Mouse (Mus musculus): ENCODE data around the gene Phf21a. TPM values are rescaled to one million over a fixed set of nuclear protein-coding genes. Genes with fewer than 3 reads are reported as not detected.
"Not testable (repeated sequence)": the region's sequence is repeated elsewhere in the genome, so short reads cannot be mapped to it uniquely, and the experiment has no call there.

Phf21a gene
- polyA plus RNA-seq, 1 experiment = 52.2 TPM

- H3K4me3 ChIP-seq (ENCODE audit: low read depth, low read length) = no peak overlapping the region
- H3K9ac ChIP-seq (ENCODE audit: low read depth, poor library complexity, severe bottlenecking) = no peak overlapping the region
- H3K27ac ChIP-seq (ENCODE audit: insufficient read depth, low read length) = no peak overlapping the region
- TF ChIP-seq CTCF (IDR thresholded peaks at IDR 0.05; ENCODE audit: low read depth, low read length) (no peak), EP300 (IDR thresholded peaks at IDR 0.05; ENCODE audit: insufficient read depth, low read depth, low read length) (no peak), POLR2A (IDR thresholded peaks at IDR 0.05; ENCODE audit: insufficient read depth, low read length) (no peak)
- H3K27me3 ChIP-seq (ENCODE audit: control insufficient read depth, insufficient read depth, low read length, poor library complexity, severe bottlenecking) = no peaks in the 10 kb centered on the region
- no peaks in the 10 kb centered on the region for H3K4me1 ChIP-seq (ENCODE audit: control insufficient read depth, insufficient read depth, low read length)
- H3K36me3 ChIP-seq (ENCODE audit: control insufficient read depth, insufficient read depth, low read length, poor library complexity, severe bottlenecking) = no peaks in the 10 kb centered on the region
- H3K9me3 ChIP-seq (replicated peaks; ENCODE audit: control insufficient read depth, insufficient read depth, low read length, poor library complexity, severe bottlenecking) = no peaks in the 10 kb centered on the region
Measured at GRCm38 (mm10) chr2:92085721-92086120, 7.2 kb upstream of the Phf21a start.

- Histone ChIP-seq H3K9me3 (replicated peaks; ENCODE audit: control insufficient read depth, insufficient read depth, low read length, poor library complexity, severe bottlenecking) (no peaks in the 10 kb centered on the region), H3K4me3 (ENCODE audit: low read depth, low read length) (no peak overlapping the region), H3K9ac (ENCODE audit: low read depth, poor library complexity, severe bottlenecking) (no peak overlapping the region), H3K27me3 (ENCODE audit: control insufficient read depth, insufficient read depth, low read length, poor library complexity, severe bottlenecking) (no peaks in the 10 kb centered on the region), H3K4me1 (ENCODE audit: control insufficient read depth, insufficient read depth, low read length) (no peaks in the 10 kb centered on the region), H3K27ac (ENCODE audit: insufficient read depth, low read length) (no peak overlapping the region), H3K36me3 (ENCODE audit: control insufficient read depth, insufficient read depth, low read length, poor library complexity, severe bottlenecking) (no peaks in the 10 kb centered on the region)
- TF ChIP-seq POLR2A (IDR thresholded peaks at IDR 0.05; ENCODE audit: insufficient read depth, low read length) = no peak
- TF ChIP-seq EP300 (IDR thresholded peaks at IDR 0.05; ENCODE audit: insufficient read depth, low read depth, low read length) = no peak
- no peak for TF ChIP-seq CTCF (IDR thresholded peaks at IDR 0.05; ENCODE audit: low read depth, low read length)
Measured at GRCm38 (mm10) chr2:92087065-92087464, 5.9 kb upstream of the Phf21a start.

- 0 out of 2 replicates have a peak, but pooled peaks cover 2% of the 10 kb centered on the region for H3K9me3 ChIP-seq (replicated peaks; ENCODE audit: control insufficient read depth, insufficient read depth, low read length, poor library complexity, severe bottlenecking)
- H3K4me1 ChIP-seq (ENCODE audit: control insufficient read depth, insufficient read depth, low read length) = no peaks in the 10 kb centered on the region
- no peak overlapping the region for H3K4me3 ChIP-seq (ENCODE audit: low read depth, low read length)
- no peaks in the 10 kb centered on the region for H3K36me3 ChIP-seq (ENCODE audit: control insufficient read depth, insufficient read depth, low read length, poor library complexity, severe bottlenecking)
- H3K27me3 ChIP-seq (ENCODE audit: control insufficient read depth, insufficient read depth, low read length, poor library complexity, severe bottlenecking) = no peaks in the 10 kb centered on the region; the same call in 1 of the 2 replicates
- no peak overlapping the region for H3K27ac ChIP-seq (ENCODE audit: insufficient read depth, low read length)
- TF ChIP-seq CTCF (IDR thresholded peaks at IDR 0.05; ENCODE audit: low read depth, low read length) (no peak), POLR2A (IDR thresholded peaks at IDR 0.05; ENCODE audit: insufficient read depth, low read length) (no peak), EP300 (IDR thresholded peaks at IDR 0.05; ENCODE audit: insufficient read depth, low read depth, low read length) (no peak)
- H3K9ac ChIP-seq (ENCODE audit: low read depth, poor library complexity, severe bottlenecking) = no peak overlapping the region
Measured at GRCm38 (mm10) chr2:92089782-92090181, 3.1 kb upstream of the Phf21a start.

GRCm38 (mm10) chr2:92093503-92093902 lies 586 bp downstream of the Phf21a start:
- H3K9me3 ChIP-seq (replicated peaks; ENCODE audit: control insufficient read depth, insufficient read depth, low read length, poor library complexity, severe bottlenecking); H3K4me1 ChIP-seq (ENCODE audit: control insufficient read depth, insufficient read depth, low read length); H3K4me3 ChIP-seq (ENCODE audit: low read depth, low read length); H3K27me3 ChIP-seq (ENCODE audit: control insufficient read depth, insufficient read depth, low read length, poor library complexity, severe bottlenecking); H3K9ac ChIP-seq (ENCODE audit: low read depth, poor library complexity, severe bottlenecking); H3K27ac ChIP-seq (ENCODE audit: insufficient read depth, low read length); H3K36me3 ChIP-seq (ENCODE audit: control insufficient read depth, insufficient read depth, low read length, poor library complexity, severe bottlenecking): not testable (repeated sequence)

- 0 out of 2 replicates have a peak, but pooled peaks cover 2% of the 10 kb centered on the region for H3K9me3 ChIP-seq (replicated peaks; ENCODE audit: control insufficient read depth, insufficient read depth, low read length, poor library complexity, severe bottlenecking)
- no peaks in the 10 kb centered on the region for H3K36me3 ChIP-seq (ENCODE audit: control insufficient read depth, insufficient read depth, low read length, poor library complexity, severe bottlenecking)
- no peaks in the 10 kb centered on the region; the same call in 1 of the 2 replicates for H3K27me3 ChIP-seq (ENCODE audit: control insufficient read depth, insufficient read depth, low read length, poor library complexity, severe bottlenecking)
- H3K4me1 ChIP-seq (ENCODE audit: control insufficient read depth, insufficient read depth, low read length) = no peaks in the 10 kb centered on the region
- H3K27ac ChIP-seq (ENCODE audit: insufficient read depth, low read length) = no peak overlapping the region
- no peak overlapping the region for H3K4me3 ChIP-seq (ENCODE audit: low read depth, low read length)
- TF ChIP-seq EP300 (IDR thresholded peaks at IDR 0.05; ENCODE audit: insufficient read depth, low read depth, low read length) (no peak), CTCF (IDR thresholded peaks at IDR 0.05; ENCODE audit: low read depth, low read length) (no peak), POLR2A (IDR thresholded peaks at IDR 0.05; ENCODE audit: insufficient read depth, low read length) (no peak)
- H3K9ac ChIP-seq (ENCODE audit: low read depth, poor library complexity, severe bottlenecking) = no peak overlapping the region
Measured at GRCm38 (mm10) chr2:92094078-92094477, 1.2 kb downstream of the Phf21a start.

- TF ChIP-seq POLR2A (IDR thresholded peaks at IDR 0.05; ENCODE audit: insufficient read depth, low read length) (no peak), CTCF (IDR thresholded peaks at IDR 0.05; ENCODE audit: low read depth, low read length) (no peak), EP300 (IDR thresholded peaks at IDR 0.05; ENCODE audit: insufficient read depth, low read depth, low read length) (no peak)
- Histone ChIP-seq H3K9me3 (replicated peaks; ENCODE audit: control insufficient read depth, insufficient read depth, low read length, poor library complexity, severe bottlenecking) (peaks cover 5% of the 10 kb centered on the region; the same call in 1 of the 2 replicates), H3K27me3 (ENCODE audit: control insufficient read depth, insufficient read depth, low read length, poor library complexity, severe bottlenecking) (no peaks in the 10 kb centered on the region), H3K4me3 (ENCODE audit: low read depth, low read length) (no peak overlapping the region), H3K36me3 (ENCODE audit: control insufficient read depth, insufficient read depth, low read length, poor library complexity, severe bottlenecking) (no peaks in the 10 kb centered on the region), H3K9ac (ENCODE audit: low read depth, poor library complexity, severe bottlenecking) (no peak overlapping the region), H3K27ac (ENCODE audit: insufficient read depth, low read length) (no peak overlapping the region), H3K4me1 (ENCODE audit: control insufficient read depth, insufficient read depth, low read length) (no peaks in the 10 kb centered on the region)
Measured at GRCm38 (mm10) chr2:92100768-92101167, 7.9 kb downstream of the Phf21a start.
